Mouse (Mus musculus): ENCODE results near the gene Neurl3. TPM values are rescaled to one million over a fixed set of nuclear protein-coding genes. Genes with fewer than 3 reads are reported as not detected.

Neurl3 gene
- total RNA-seq, 1 experiment from 2014 or later, result 366 TPM

DNA sequence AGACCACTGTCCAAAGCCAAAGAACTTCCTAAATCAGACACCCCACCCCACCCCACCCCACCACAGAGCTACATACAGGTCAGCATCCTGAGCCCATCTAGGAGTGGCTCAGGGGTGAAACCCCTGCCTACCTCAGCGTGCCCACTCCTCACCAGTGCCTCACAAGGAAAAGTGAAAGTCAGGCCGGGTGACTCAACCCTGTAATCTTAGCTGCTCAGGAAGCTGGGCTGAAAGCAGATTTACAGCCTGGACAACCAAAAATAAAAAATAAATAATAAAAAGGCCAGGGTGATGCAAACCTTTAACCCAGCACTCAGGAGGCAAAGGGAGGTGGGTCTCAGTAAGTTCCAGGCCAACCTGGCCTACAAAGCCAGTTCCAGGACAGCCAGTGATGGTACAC is 38.6 kb downstream of the Neurl3 start:
- ATAC-seq (replicated peaks; ENCODE audit: insufficient number of reproducible peaks, low FRiP score, low TSS enrichment, poor library complexity, severe bottlenecking), result no peak

DNA sequence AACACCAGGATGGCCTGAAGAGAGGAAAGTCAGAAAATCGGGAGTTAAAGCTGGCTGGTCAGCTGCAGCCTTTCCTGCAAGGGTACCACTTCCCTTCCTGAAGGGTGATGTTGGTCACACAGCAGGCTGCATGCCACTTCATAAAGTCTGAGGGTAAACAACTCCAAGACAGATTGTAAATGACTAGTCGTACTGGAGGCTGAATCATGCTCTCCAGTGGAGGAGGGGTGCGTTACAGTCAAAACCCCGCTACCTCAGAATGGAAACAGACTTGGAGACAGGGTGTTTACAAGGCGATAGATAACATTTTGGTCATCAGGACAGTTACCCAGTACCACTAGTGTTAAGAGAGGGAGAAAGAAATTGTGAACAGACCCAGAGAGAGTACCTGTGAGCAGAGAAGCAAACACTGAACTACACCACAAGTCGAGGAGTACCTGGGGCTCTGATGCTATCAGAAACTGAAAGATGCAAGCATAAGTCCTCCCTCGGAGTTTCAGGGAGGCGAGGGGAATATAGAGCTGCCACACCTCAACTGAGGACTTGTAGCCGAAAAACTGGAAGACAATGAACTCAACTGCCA is 39.3 kb downstream of the Neurl3 start:
- ATAC-seq (replicated peaks; ENCODE audit: insufficient number of reproducible peaks, low FRiP score, low TSS enrichment, poor library complexity, severe bottlenecking), result no peak

DNA sequence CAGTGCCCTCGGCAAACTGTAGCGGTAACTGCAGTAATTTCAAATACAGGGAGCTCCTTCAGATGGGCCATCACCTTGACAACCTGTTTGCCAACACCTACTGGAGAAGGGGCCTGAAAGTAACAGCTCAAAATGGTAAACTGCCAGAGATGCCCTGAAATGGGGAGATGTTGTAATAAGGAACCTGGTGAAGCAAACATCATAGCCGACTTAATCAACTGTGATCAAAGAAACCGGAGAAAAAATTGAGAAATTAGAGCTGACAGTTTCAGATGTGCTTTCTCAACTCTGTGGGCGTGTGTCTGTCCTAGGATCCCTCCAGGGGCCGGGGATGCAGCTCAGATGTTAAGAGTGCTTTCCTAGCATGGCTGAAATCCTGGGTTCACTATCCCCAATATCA is 41.3 kb downstream of the Neurl3 start:
- no peak for ATAC-seq (replicated peaks; ENCODE audit: insufficient number of reproducible peaks, low FRiP score, low TSS enrichment, poor library complexity, severe bottlenecking)

DNA sequence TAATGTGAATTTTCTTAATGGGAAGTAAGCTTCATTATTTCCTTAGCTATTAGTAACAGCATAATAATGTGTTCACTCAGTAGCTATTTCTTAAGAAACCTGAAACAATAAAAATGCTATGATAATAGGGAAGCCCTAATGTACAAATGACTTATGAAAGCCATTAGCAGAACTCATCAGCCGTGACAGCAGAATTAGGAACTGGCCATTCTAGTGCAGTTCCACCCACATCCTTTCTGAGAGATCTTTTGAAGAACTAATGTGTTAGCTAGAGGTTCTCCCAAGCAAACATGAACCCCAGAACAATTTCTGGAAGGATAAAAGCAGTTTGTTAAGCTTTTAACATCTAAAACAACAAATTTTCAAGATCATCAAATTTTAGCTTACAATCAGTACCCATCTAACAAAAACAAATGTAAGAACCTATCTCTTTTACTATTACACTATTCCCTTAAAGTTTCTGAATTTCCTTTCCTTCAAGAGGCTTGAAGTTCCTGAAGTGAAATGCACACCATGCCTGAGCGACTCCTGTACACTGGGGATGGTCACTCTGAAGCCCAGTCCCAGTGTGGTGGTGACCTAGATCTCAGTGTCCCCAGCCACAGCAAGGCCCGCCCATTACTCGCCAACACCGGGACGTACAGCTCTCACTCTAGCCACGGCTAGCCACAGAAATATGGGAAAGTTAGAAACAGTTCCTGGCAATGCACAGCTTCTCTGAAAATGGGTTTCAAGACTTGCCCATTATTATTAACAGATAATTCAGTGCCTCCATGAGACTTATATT is 43.4 kb downstream of the Neurl3 start:
- peak; percentile 84 for ATAC-seq (replicated peaks; ENCODE audit: insufficient number of reproducible peaks, low FRiP score, low TSS enrichment, poor library complexity, severe bottlenecking)

DNA sequence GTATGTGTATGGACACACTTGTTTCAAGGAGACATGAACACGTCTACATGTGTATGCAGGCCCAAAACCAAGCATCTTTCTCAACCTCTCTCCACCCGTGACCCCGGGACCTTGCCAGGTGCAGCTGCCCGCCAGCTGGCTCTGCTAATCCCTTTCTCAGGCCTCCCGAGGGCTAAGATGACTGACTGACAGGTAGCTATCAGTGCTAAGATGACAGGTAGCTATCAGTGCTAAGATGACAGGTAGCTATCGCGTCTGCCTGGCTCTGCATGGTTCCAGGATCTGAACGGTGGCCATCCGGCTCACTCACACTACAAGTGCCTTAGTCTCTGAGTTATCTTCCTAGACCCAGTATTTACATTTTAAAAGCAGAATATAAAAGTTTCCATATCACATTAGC is 46.0 kb downstream of the Neurl3 start:
- no peak for ATAC-seq (replicated peaks; ENCODE audit: insufficient number of reproducible peaks, low FRiP score, low TSS enrichment, poor library complexity, severe bottlenecking)

DNA sequence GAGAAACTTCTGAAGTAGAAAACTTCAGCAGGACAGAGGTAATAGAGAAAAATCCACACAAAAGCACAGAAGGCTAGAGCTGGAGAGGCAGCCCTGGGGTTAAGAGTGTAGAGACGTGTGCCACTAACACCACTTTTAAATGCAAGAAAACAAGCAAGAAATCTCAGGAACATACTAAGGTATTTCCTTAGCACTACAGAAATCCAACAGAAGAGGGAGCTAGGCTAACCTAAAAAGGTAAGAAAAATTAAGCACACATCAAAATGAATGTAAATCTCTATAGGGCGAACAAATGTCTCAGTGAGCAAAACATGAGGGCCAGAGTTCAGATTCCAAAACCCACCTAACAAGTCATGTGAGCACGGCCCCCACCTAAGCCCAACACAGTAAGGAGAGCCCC is 49.8 kb downstream of the Neurl3 start:
- ATAC-seq (replicated peaks; ENCODE audit: insufficient number of reproducible peaks, low FRiP score, low TSS enrichment, poor library complexity, severe bottlenecking), result no peak

Other genes with a start within 250 kb of the Neurl3 start
- 16.2 to 26.3 TPM (median 21.9 TPM) in 3 replicates for gene Hs6st1, start 206.3 kb downstream of the Neurl3 start, total RNA-seq (2017)
- gene Uggt1, start 30.0 kb downstream of the Neurl3 start, total RNA-seq (2017), result 91.2 to 135 TPM (median 106 TPM) in 3 replicates
- gene Arid5a, start 33.1 kb upstream of the Neurl3 start, total RNA-seq (2017), result 47.3 to 80.2 TPM (median 65.0 TPM) in 3 replicates
- 48.0 to 68.9 TPM (median 53.4 TPM) in 3 replicates for gene Kansl3, start 94.5 kb upstream of the Neurl3 start, total RNA-seq (2017)
- 0.29 TPM in 1 of 3 replicates, not detected in the others for gene Fer1l5, start 97.6 kb upstream of the Neurl3 start, total RNA-seq (2017)
- 8.0 to 12.1 TPM (median 10.8 TPM) in 3 replicates for gene Lman2l, start 170.6 kb upstream of the Neurl3 start, total RNA-seq (2017)
- gene Cnnm4, start 196.9 kb upstream of the Neurl3 start, total RNA-seq (2017), result 16.4 to 17.0 TPM (median 17.0 TPM) in 3 replicates
- gene Cnnm3, start 237.2 kb upstream of the Neurl3 start, total RNA-seq (2017), result 3.9 to 11.4 TPM (median 6.2 TPM) in 3 replicates